Mouse (Mus musculus) NIH3T3 (cell line): ENCODE measurements at regions not wholly inside any gene's neighbourhood (a gene's known extent, or its start where the extent isn't known, plus 50 kb on each side); places are given as distances from the start of the nearest gene placed in this dataset.
"Not testable (repeated sequence)": the region's sequence is repeated elsewhere in the genome, so short reads cannot be mapped to it uniquely, and the experiment has no call there.

Experiments used
- DNase-seq: peaks from one replicate; pipeline ENCODE4 v3.0.0-alpha.2; 2012; ENCODE audit warnings: low read depth

- no peak for DNase-seq
Measured at GRCm38 (mm10) chr13:72184116-72184845, 220.8 kb upstream of the Irx1 start.

GRCm38 (mm10) chr13:72184846-72185118, 221.3 kb upstream of the Irx1 start:
- no peak for DNase-seq

GRCm38 (mm10) chr13:72195881-72196280, 232.4 kb upstream of the Irx1 start:
- DNase-seq = no peak

- peak; percentile 3 for DNase-seq
Measured at GRCm38 (mm10) chr13:72198341-72199105, 235.0 kb upstream of the Irx1 start.

GRCm38 (mm10) chr13:72209518-72209917, 246.0 kb upstream of the Irx1 start:
- no peak for DNase-seq

- no peak for DNase-seq
Measured at GRCm38 (mm10) chr13:72209946-72210456, 246.5 kb upstream of the Irx1 start.

GRCm38 (mm10) chr13:72210474-72211309, 247.2 kb upstream of the Irx1 start:
- no peak for DNase-seq

- DNase-seq = no peak
Measured at GRCm38 (mm10) chr13:72211716-72212115, 248.2 kb upstream of the Irx1 start.

GRCm38 (mm10) chr13:72212747-72213146, 249.2 kb upstream of the Irx1 start:
- no peak for DNase-seq

- no peak for DNase-seq
Measured at GRCm38 (mm10) chr13:72219329-72219728, 255.8 kb upstream of the Irx1 start.

GRCm38 (mm10) chr13:72227102-72227501, 263.6 kb upstream of the Irx1 start:
- no peak for DNase-seq

- no peak for DNase-seq
Measured at GRCm38 (mm10) chr13:72231032-72231591, 267.6 kb upstream of the Irx1 start.

GRCm38 (mm10) chr13:72232080-72232479, 268.6 kb upstream of the Irx1 start:
- DNase-seq = no peak

- no peak for DNase-seq
Measured at GRCm38 (mm10) chr13:72241919-72242318, 278.4 kb upstream of the Irx1 start.

- no peak for DNase-seq
Measured at GRCm38 (mm10) chr13:72250419-72250818, 286.9 kb upstream of the Irx1 start.

- not testable (repeated sequence) for DNase-seq
Measured at GRCm38 (mm10) chr13:72253242-72253641, 289.7 kb upstream of the Irx1 start.

GRCm38 (mm10) chr13:72258794-72259193, 295.3 kb upstream of the Irx1 start:
- no peak for DNase-seq

- no peak for DNase-seq
Measured at GRCm38 (mm10) chr13:72264416-72264815, 300.9 kb upstream of the Irx1 start.

- DNase-seq = no peak
Measured at GRCm38 (mm10) chr13:72265116-72265515, 301.6 kb upstream of the Irx1 start.

- DNase-seq = no peak
Measured at GRCm38 (mm10) chr13:72265650-72266049, 302.1 kb upstream of the Irx1 start.

GRCm38 (mm10) chr13:72266174-72266768, 302.7 kb upstream of the Irx1 start:
- no peak for DNase-seq

GRCm38 (mm10) chr13:72280343-72280742, 316.8 kb upstream of the Irx1 start:
- DNase-seq = no peak
